Comparison of ENCODE assay signal across 9 mouse cellular contexts in genomic region chr7:45644183-45644582, GRCm38 (mm10). TPM values are rescaled to one million over a fixed set of nuclear protein-coding genes. Genes with fewer than 3 reads are reported as not detected.
A peak's percentile ranks its signal among the peaks of the same experiment; 100 is the strongest.
DNase-seq lines count a peak whose midpoint lies in the region; ATAC-seq and TF ChIP-seq lines count a peak whose summit lies in the region.
"Had no signal": no experiment of that assay in that cellular context is flagged by ENCODE, and none has a peak within 500 bp of the region (broad histone marks: within the 10 kb centered on the region; RNA-seq: fewer than 3 reads in every experiment).

No protein-coding gene starts in this region.

- no peaks in the 10 kb centered on the region for H3K9me3 ChIP-seq in lung, embryonic 14.5 days (ENCODE audit: low read depth, low read length)
- H3K9me3 ChIP-seq in heart, embryonic 13.5 days: no peaks in the 10 kb centered on the region
- no peaks in the 10 kb centered on the region for H3K9me3 ChIP-seq in midbrain, embryonic 13.5 days
- H3K9me3 ChIP-seq in stomach, postnatal 0 days (ENCODE audit: control insufficient read depth, low read length): no peaks in the 10 kb centered on the region

- no peaks in the 10 kb centered on the region for H3K36me3 ChIP-seq in lung, embryonic 14.5 days (ENCODE audit: insufficient read depth)
- no peaks in the 10 kb centered on the region for H3K36me3 ChIP-seq in heart, embryonic 13.5 days
- no peaks in the 10 kb centered on the region for H3K36me3 ChIP-seq in midbrain, embryonic 13.5 days
- H3K36me3 ChIP-seq in stomach, postnatal 0 days (ENCODE audit: control insufficient read depth, insufficient read depth, low read length): no peaks in the 10 kb centered on the region

- peak overlapping the region; percentile 29 for H3K9ac ChIP-seq in lung, embryonic 14.5 days
- H3K9ac ChIP-seq in heart, embryonic 13.5 days: peak overlapping the region; percentile 70
- peak overlapping the region; percentile 61 for H3K9ac ChIP-seq in midbrain, embryonic 13.5 days (replicated peaks)
- H3K9ac ChIP-seq in stomach, postnatal 0 days (ENCODE audit: low read length): peak overlapping the region; percentile 36; the same call in 1 of the 2 replicates

- WGBS in lung, embryonic 14.5 days: 7% methylated on average over 18 of the region's 18 CpGs
- 17% methylated on average over 18 of the region's 18 CpGs for WGBS in heart, embryonic 13.5 days
- WGBS in midbrain, embryonic 13.5 days: 3% methylated on average over 18 of the region's 18 CpGs
- 11% methylated on average over 18 of the region's 18 CpGs for WGBS in stomach, postnatal 0 days

- peak; percentile 10 for ATAC-seq in lung, embryonic 14.5 days (ENCODE audit: insufficient read depth)
- ATAC-seq in heart, embryonic 13.5 days (ENCODE audit: extremely low read depth, insufficient number of reproducible peaks, low FRiP score, low TSS enrichment): no peak
- peak; percentile 15 for ATAC-seq in midbrain, embryonic 13.5 days
- ATAC-seq in stomach, postnatal 0 days (ENCODE audit: low FRiP score, low TSS enrichment): peak; percentile 11

- H3K4me3 ChIP-seq in lung, embryonic 14.5 days (ENCODE audit: low read depth, low read length): peak overlapping the region; percentile 43
- peak overlapping the region; percentile 54 for H3K4me3 ChIP-seq in heart, embryonic 13.5 days
- H3K4me3 ChIP-seq in midbrain, embryonic 13.5 days (replicated peaks): peak overlapping the region; percentile 51
- peak overlapping the region; percentile 37 for H3K4me3 ChIP-seq in stomach, postnatal 0 days (ENCODE audit: low read depth, low read length)

- no peaks in the 10 kb centered on the region for H3K27me3 ChIP-seq in lung, embryonic 14.5 days (ENCODE audit: insufficient read depth, low read length)
- H3K27me3 ChIP-seq in heart, embryonic 13.5 days (replicated peaks): no peaks in the 10 kb centered on the region; the same call in 1 of the 2 replicates
- H3K27me3 ChIP-seq in midbrain, embryonic 13.5 days: no peaks in the 10 kb centered on the region
- H3K27me3 ChIP-seq in stomach, postnatal 0 days (ENCODE audit: control insufficient read depth, insufficient read depth, low read length): no peaks in the 10 kb centered on the region

- peak; percentile 72 for DNase-seq in lung, embryonic 14.5 days
- no peak for DNase-seq in lung, postnatal 14 days
- DNase-seq in embryo, embryonic 9.5 days (ENCODE audit: extremely low spot score): peak; percentile 57
- peak; percentile 60 to 77 for DNase-seq in left cerebral cortex, adult 18-20 months (ENCODE audit: low spot score in 2 of 2)
- peak; percentile 63 for DNase-seq in stomach, postnatal 0 days (ENCODE audit: low spot score)
- DNase-seq in thymus, postnatal 0 days (ENCODE audit: low spot score): no peak

- peak overlapping the region; percentile 70 for H3K27ac ChIP-seq in lung, embryonic 14.5 days (ENCODE audit: low read depth)
- peak overlapping the region; percentile 78 for H3K27ac ChIP-seq in heart, embryonic 13.5 days (replicated peaks)
- H3K27ac ChIP-seq in midbrain, embryonic 13.5 days: peak overlapping the region; percentile 95
- H3K27ac ChIP-seq in stomach, postnatal 0 days (replicated peaks): peak overlapping the region; percentile 65
- H3K27ac ChIP-seq: macrophage had no signal

- no peak for TF ChIP-seq EP300 in stomach, postnatal 0 days (optimal IDR thresholded peaks at IDR 0.05)

- H3K4me1 ChIP-seq in lung, embryonic 14.5 days (ENCODE audit: insufficient read depth): peaks cover 21% of the 10 kb centered on the region
- peaks cover 54% of the 10 kb centered on the region for H3K4me1 ChIP-seq in heart, embryonic 13.5 days
- H3K4me1 ChIP-seq in midbrain, embryonic 13.5 days (replicated peaks): peaks cover 31% of the 10 kb centered on the region
- peaks cover 17% of the 10 kb centered on the region for H3K4me1 ChIP-seq in stomach, postnatal 0 days (replicated peaks; ENCODE audit: control insufficient read depth, insufficient read depth)

- H3K4me2 ChIP-seq in lung, embryonic 14.5 days: peak overlapping the region; percentile 70
- H3K4me2 ChIP-seq in heart, embryonic 13.5 days: peak overlapping the region; percentile 75
- peak overlapping the region; percentile 81 for H3K4me2 ChIP-seq in midbrain, embryonic 13.5 days (replicated peaks)
- H3K4me2 ChIP-seq in stomach, postnatal 0 days (replicated peaks; ENCODE audit: low read depth): peak overlapping the region; percentile 49

- no peak for TF ChIP-seq CTCF in lung, embryonic 14.5 days (IDR thresholded peaks at IDR 0.05; ENCODE audit: low read depth)
- no peak for TF ChIP-seq CTCF in stomach, postnatal 0 days (IDR thresholded peaks at IDR 0.05; ENCODE audit: low read depth)

RNA-seq across cellular contexts. Expression of gene Mamstr, which starts 4.4 kb away (rescaled TPM):
- 8.1 and 9.2 TPM in 2 replicates for polyA plus RNA-seq in lung, embryonic 14.5 days (2014; fragmentation: Nextera tagmentation; extraction: Ambion mirVana)
- polyA plus RNA-seq in heart, embryonic 13.5 days (2015; fragmentation: Nextera tagmentation; extraction: Ambion mirVana): 3.3 and 5.0 TPM in 2 replicates
- 1 to 10 TPM; 2.0 to 2.6 TPM for total RNA-seq in left cerebral cortex, adult 18-20 months (2021)
- 3.1 and 4.8 TPM in 2 replicates for polyA plus RNA-seq in midbrain, embryonic 13.5 days (2015; fragmentation: Nextera tagmentation; extraction: Ambion mirVana)
- 4.6 and 5.5 TPM in 2 replicates for polyA plus RNA-seq in stomach, postnatal 0 days (2015; fragmentation: Nextera tagmentation; extraction: Ambion mirVana)
- 1.6 and 1.9 TPM in 2 replicates for polyA plus RNA-seq in thymus, postnatal 0 days (2015; fragmentation: Nextera tagmentation; extraction: Ambion mirVana)
- polyA plus RNA-seq: macrophage had no signal

RNA-seq across cellular contexts. Expression of gene Rasip1, which starts 16.9 kb away (rescaled TPM):
- 29.4 and 35.3 TPM in 2 replicates for polyA plus RNA-seq in lung, embryonic 14.5 days (2014; fragmentation: Nextera tagmentation; extraction: Ambion mirVana)
- 17.1 and 18.9 TPM in 2 replicates for polyA plus RNA-seq in heart, embryonic 13.5 days (2015; fragmentation: Nextera tagmentation; extraction: Ambion mirVana)
- 1 to 10 TPM; 6.4 to 7.9 TPM for total RNA-seq in left cerebral cortex, adult 18-20 months (2021)
- 7.5 and 9.4 TPM in 2 replicates for polyA plus RNA-seq in midbrain, embryonic 13.5 days (2015; fragmentation: Nextera tagmentation; extraction: Ambion mirVana)
- polyA plus RNA-seq in stomach, postnatal 0 days (2015; fragmentation: Nextera tagmentation; extraction: Ambion mirVana): 5.4 and 6.3 TPM in 2 replicates
- polyA plus RNA-seq in thymus, postnatal 0 days (2015; fragmentation: Nextera tagmentation; extraction: Ambion mirVana): 2.9 and 4.4 TPM in 2 replicates

RNA-seq across cellular contexts. Expression of gene Fut2, which starts 22.0 kb away (rescaled TPM):
- 0.22 and 0.75 TPM in 2 replicates for polyA plus RNA-seq in lung, embryonic 14.5 days (2014; fragmentation: Nextera tagmentation; extraction: Ambion mirVana)
- polyA plus RNA-seq in heart, embryonic 13.5 days (2015; fragmentation: Nextera tagmentation; extraction: Ambion mirVana): 0.86 and 1.1 TPM in 2 replicates
- total RNA-seq in left cerebral cortex, adult 18-20 months (2021): under 1 TPM; 0.12 to 0.26 TPM
- 0.06 and 0.09 TPM in 2 replicates for polyA plus RNA-seq in midbrain, embryonic 13.5 days (2015; fragmentation: Nextera tagmentation; extraction: Ambion mirVana)
- 35.1 and 36.1 TPM in 2 replicates for polyA plus RNA-seq in stomach, postnatal 0 days (2015; fragmentation: Nextera tagmentation; extraction: Ambion mirVana)
- polyA plus RNA-seq in thymus, postnatal 0 days (2015; fragmentation: Nextera tagmentation; extraction: Ambion mirVana): 0.44 and 0.52 TPM in 2 replicates
- polyA plus RNA-seq: macrophage had no signal

RNA-seq across cellular contexts. Expression of gene Izumo1, which starts 22.6 kb away (rescaled TPM):
- 0.28 and 0.35 TPM in 2 replicates for polyA plus RNA-seq in lung, embryonic 14.5 days (2014; fragmentation: Nextera tagmentation; extraction: Ambion mirVana)
- 0.11 and 0.19 TPM in 2 replicates for polyA plus RNA-seq in heart, embryonic 13.5 days (2015; fragmentation: Nextera tagmentation; extraction: Ambion mirVana)
- total RNA-seq in left cerebral cortex, adult 18-20 months (2021): under 1 TPM in 1 of 2 experiments, not detected in 1; 0.21 TPM
- 0.17 TPM in 1 of 2 replicates, not detected in the other for polyA plus RNA-seq in midbrain, embryonic 13.5 days (2015; fragmentation: Nextera tagmentation; extraction: Ambion mirVana)
- 0.08 TPM in 2 replicates for polyA plus RNA-seq in stomach, postnatal 0 days (2015; fragmentation: Nextera tagmentation; extraction: Ambion mirVana)
- polyA plus RNA-seq in thymus, postnatal 0 days (2015; fragmentation: Nextera tagmentation; extraction: Ambion mirVana): 0.08 and 0.16 TPM in 2 replicates
- polyA plus RNA-seq: macrophage had no signal

RNA-seq across cellular contexts. Expression of gene Fut1, which starts 27.1 kb away (rescaled TPM):
- polyA plus RNA-seq in lung, embryonic 14.5 days (2014; fragmentation: Nextera tagmentation; extraction: Ambion mirVana): 0.13 and 0.58 TPM in 2 replicates
- polyA plus RNA-seq in heart, embryonic 13.5 days (2015; fragmentation: Nextera tagmentation; extraction: Ambion mirVana): not detected in 2 replicates
- not detected for total RNA-seq in left cerebral cortex, adult 18-20 months (2021)
- polyA plus RNA-seq in midbrain, embryonic 13.5 days (2015; fragmentation: Nextera tagmentation; extraction: Ambion mirVana): not detected in 2 replicates
- polyA plus RNA-seq in stomach, postnatal 0 days (2015; fragmentation: Nextera tagmentation; extraction: Ambion mirVana): 1.8 and 2.3 TPM in 2 replicates
- 1.4 and 3.2 TPM in 2 replicates for polyA plus RNA-seq in thymus, postnatal 0 days (2015; fragmentation: Nextera tagmentation; extraction: Ambion mirVana)
- polyA plus RNA-seq: macrophage had no signal

Comparison
In these comparisons a context has a peak if more than half of its experiments do, and no peak if none do; other contexts are left out.
1. DNase-seq: peak in lung, embryonic 14.5 days (single experiment), embryo, embryonic 9.5 days (single experiment), left cerebral cortex, adult 18-20 months (2 of 2) and stomach, postnatal 0 days (single experiment); none in lung, postnatal 14 days (single experiment) and thymus, postnatal 0 days (single experiment).
2. RNA of gene Fut2, which starts 22.0 kb away (polyA plus RNA-seq): 35.1 to 36.1 TPM in stomach, postnatal 0 days; 0.86 to 1.1 TPM in heart, embryonic 13.5 days, 0.22 to 0.75 TPM in lung, embryonic 14.5 days, 0.44 to 0.52 TPM in thymus, postnatal 0 days and 0.06 to 0.09 TPM in midbrain, embryonic 13.5 days; every median in the first group is over 10 times any median in the second.
3. Peak in every context shown above with its lines, with median percentiles within 50 percentile points of each other: H3K27ac ChIP-seq, H3K4me2 ChIP-seq, H3K4me3 ChIP-seq and H3K9ac ChIP-seq.